Mouse (Mus musculus): ENCODE results near the gene Gm20388.

- TF ChIP-seq CTCF (IDR thresholded peaks at IDR 0.05; ENCODE audit: control insufficient read depth, insufficient read depth, low read length) (no peak), POLR2A (IDR thresholded peaks at IDR 0.05; ENCODE audit: borderline replicate concordance, control insufficient read depth, low read depth, low read length) (no peak)
Measured at GRCm38 (mm10) chr8:124044931-124045330, 4134.3 kb downstream of the Gm20388 start.

Data from bone marrow, adult 2 months (tissue).